Mouse (Mus musculus) lung, postnatal 10 days (tissue): ENCODE measurements around the gene Igfbp4.

Source experiments
- DNase-seq: peaks from one replicate; pipeline ENCODE4 v3.0.0; 2021

Igfbp4 gene

GRCm38 (mm10) chr11:99083516-99083915 lies 42.5 kb downstream of the Igfbp4 start:
- DNase-seq, result no peak

DNA sequence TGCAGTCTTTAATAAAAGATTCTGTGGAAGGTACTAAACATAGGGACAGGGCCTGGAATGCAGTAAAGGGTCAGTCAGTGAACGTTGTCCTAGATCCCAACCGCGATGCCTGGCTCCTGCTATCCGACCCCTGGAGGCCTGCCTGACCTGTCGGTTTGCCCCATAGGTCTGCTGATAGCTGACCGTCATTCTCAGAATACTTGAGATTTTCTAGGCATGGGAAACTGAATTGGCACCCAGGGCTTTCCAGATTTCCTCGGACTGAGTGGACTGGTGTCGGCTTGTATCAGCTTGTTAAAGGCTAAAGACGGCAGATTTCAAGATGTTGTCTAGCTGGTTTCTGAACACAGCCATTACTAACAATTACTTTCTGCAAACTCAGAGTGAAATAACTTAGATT lies 43.3 kb downstream of the Igfbp4 start:
- no peak for DNase-seq

GRCm38 (mm10) chr11:99088486-99088885 lies 47.4 kb downstream of the Igfbp4 start:
- DNase-seq, result no peak

DNA sequence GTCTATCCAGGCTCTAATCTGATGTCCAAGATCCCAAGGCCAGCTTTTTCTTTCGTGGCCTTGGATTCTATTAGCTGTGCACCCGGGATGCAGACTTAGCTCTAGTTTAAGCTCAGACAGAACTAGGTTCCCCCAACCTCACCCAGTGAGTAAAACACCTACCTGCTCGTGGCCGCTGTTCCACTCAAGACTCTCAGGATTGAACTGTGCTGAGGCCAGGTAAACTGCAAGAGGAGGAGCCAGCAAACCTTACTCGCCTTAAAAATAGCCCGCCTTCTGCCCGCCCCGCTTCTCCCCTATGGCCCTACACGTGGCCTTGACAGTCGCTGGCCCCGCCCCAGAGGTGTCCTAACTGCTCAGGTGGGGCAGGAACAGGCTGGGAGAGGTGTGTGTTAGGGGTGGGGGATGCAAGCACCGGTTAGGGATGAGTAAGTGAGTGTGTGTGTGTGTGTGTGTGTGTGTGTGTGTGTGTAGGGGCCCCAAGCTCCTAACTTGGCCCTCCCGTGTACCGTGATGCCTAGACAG lies 48.1 kb downstream of the Igfbp4 start, which contains the start of gene Tns4:
Tns4 (minus strand) TSS at position 230 of the 525 bp plus-strand sequence.
- DNase-seq, result no peak

GRCm38 (mm10) chr11:99090391-99090790 lies 49.3 kb downstream of the Igfbp4 start:
- DNase-seq, result no peak

DNA sequence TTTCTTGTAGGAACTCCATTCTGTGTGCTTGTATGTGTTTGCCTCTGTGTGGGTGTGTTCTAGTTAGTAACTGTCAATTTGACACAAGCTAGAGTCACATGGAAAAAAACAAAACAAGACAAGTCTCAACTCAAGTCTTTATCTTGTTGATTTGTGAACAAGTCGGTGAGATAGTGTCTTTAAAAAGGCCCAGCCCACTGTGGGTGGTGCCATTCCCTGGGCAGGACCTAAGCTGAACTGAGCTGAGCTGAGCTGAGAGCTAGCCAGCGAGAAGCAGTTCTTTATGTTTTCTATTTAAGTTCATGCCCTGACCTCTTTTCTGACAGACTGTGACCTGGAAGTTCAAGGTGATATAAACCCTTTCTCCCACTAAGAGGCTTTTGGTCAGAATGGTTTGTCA lies 50.6 kb downstream of the Igfbp4 start:
- no peak for DNase-seq

- no peak for DNase-seq
Observed at GRCm38 (mm10) chr11:99093740-99094139, 52.7 kb downstream of the Igfbp4 start.

- no peak for DNase-seq
Observed at GRCm38 (mm10) chr11:99094911-99095676, 54.0 kb downstream of the Igfbp4 start.

DNA sequence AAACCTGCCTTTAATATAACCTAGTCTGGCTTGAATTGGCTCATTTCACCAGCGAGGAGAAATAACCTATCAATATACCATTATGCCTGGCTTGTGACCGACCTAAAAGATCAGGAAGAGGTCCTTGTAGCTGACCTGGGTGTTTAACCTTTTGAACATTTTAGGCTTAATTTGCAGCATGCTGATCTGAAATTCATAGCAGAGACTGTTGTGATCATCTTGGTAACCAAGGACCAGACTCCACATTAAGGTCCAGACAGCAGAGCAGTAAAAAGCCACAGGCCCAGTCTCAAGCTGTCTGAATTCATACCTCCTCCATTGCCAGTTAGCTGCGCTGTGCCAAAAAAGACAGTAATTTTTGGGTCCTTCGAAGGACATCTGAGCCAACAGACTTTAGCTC lies 54.7 kb downstream of the Igfbp4 start:
- DNase-seq, result no peak

GRCm38 (mm10) chr11:99096417-99096816 lies 55.4 kb downstream of the Igfbp4 start:
- DNase-seq, result no peak

DNA sequence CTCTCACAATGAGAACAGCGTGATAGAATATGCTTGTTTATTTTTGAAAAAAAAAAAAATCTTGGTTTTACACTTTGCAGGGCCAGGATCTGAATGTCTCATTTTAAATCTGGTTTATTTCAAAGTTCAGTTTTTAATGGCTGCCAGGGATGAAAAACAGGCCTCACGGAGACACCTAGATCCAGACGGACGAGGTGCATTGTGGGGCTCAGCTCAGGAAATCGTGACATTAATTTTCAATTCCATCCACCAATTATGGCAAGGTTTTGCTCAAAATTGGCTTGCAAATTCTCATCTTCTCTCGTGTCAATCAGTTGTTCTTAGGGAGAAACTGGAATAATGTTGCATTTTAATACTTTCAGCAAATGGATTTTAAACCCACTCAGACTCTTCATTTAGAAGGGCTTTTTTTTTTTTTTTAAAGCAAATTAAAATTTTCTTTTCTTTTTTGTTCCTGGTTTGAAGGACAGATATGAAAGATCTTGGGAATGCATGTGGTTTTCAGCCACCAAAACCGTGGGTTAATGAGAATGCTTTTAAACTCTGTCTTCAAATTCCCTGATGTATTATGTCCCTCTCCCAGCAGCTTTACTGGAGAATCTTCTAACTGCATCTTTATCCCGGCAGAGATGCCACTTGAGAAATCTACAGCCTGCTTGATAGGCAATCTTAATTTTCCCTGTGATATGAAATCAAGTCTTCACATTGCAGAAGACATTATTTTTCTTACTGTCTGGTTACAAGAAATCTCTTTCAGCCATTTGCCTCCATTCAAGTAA lies 56.1 kb downstream of the Igfbp4 start:
- no peak for DNase-seq

DNA sequence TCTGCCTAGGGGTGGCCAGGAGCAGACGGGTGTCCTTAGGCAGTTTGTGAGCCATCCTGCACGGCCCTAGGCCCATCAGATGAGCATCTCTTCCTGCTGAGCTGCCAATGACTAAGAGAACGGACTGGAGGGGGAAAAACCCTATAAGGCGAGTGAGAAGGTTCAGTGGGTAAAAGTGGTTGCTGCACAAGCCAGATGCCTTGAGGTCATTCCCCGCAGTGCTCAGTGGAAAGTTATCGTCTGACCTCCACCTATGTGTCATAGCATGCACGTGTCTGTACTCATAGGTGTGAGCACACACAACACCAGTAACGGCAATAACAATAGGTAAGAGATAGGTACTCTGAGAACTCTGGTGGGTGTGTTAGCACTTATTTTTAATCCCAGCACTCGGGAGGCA lies 57.9 kb downstream of the Igfbp4 start:
- DNase-seq, result no peak

DNA sequence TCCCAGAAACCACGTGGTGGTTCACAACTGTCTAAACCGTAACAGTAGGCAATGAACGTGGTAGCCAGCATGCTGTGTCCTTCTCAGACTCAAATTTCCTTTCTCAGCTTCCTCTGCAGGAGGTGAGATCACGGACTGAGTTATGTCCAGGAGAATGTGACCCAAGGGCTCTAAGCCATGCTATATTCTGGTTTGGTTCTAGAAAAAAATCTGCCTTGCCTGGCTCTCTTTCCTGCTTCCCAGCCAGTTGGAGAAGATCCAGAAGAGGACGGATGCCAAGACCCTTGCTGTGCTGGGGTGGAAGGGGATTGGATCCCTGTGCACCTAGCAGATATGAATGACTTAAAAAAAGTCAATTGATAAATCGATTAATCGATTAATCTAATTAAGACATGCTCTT lies 58.5 kb downstream of the Igfbp4 start:
- DNase-seq, result peak; percentile 65

DNA sequence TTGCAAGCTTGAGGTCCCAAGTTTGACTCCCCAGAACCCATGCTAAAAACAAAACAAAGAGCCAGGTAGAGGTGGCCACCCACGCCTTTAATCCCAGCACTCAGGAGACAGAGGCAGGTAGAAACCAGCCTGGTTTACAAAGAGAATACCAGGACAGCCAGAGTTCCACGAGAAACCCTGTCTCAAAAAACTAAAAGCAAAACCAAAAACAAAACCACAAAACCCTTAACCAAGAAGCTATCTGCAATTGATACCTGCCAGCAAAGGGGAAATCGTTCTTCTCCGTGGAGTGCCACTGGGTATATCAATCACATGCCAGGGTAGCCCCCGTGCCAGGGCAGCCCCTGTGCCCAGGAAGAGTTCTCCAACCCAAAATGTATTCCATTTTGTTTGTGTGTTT lies 59.2 kb downstream of the Igfbp4 start:
- no peak for DNase-seq

DNA sequence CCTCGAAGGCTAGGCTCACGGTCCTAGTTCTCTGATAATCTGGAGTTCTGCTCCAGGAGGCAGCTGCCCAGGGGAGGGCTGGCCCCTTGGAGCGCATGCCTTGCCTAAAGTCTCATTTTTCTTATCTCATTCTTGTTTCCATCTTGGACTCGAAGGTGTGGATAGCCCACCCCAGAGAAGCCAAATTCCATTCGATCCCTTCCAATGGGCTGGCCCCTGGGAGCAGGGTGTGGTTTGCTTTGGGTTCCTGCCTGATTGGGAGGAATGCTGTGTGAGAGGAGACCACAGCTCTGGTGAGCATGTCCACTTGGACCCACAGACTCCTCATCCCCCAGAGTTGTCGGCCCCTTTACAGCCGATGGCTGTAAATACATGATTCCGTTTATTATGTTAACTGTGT lies 60.6 kb downstream of the Igfbp4 start:
- no peak for DNase-seq

- DNase-seq, result no peak
Observed at GRCm38 (mm10) chr11:99102575-99103270, 61.7 kb downstream of the Igfbp4 start.
